Mouse (Mus musculus) intestine, postnatal 0 days (tissue): ENCODE measurements around the gene Clic3. TPM values are rescaled to one million over a fixed set of nuclear protein-coding genes. Genes with fewer than 3 reads are reported as not detected.

Experiments
- ATAC-seq: fragments of 200-750 bp; cut with Nextera tagmentation; 2 replicates; pipeline ENCODE4 v1.8.0; 2017; ENCODE audit warnings: mild to moderate bottlenecking, moderate TSS enrichment, moderate library complexity
- H3K27ac ChIP-seq: fragments of 300-500 bp; sonication (generic); 2 replicates; pipeline ENCODE4 v1.5.1; 2014; ENCODE audit warnings: mild to moderate bottlenecking, low read depth, low read length, moderate library complexity
- H3K27me3 ChIP-seq: fragments of 300-500 bp; sonication (generic); replicated peaks from 2 replicates; pipeline ENCODE4 v1.6.1; 2014; ENCODE audit warnings: low read length, mixed read lengths; ENCODE audit not compliant: control insufficient read depth, insufficient read depth
- H3K36me3 ChIP-seq: fragments of 300-500 bp; sonication (generic); 2 replicates; pipeline ENCODE4 v1.6.1; 2014; ENCODE audit warnings: mild to moderate bottlenecking, moderate library complexity; ENCODE audit not compliant: control insufficient read depth, insufficient read depth
- H3K4me1 ChIP-seq: fragments of 300-500 bp; sonication (generic); replicated peaks from 2 replicates; pipeline ENCODE4 v1.6.1; 2014; ENCODE audit warnings: antibody characterized with exemption, low read length, mixed read lengths; ENCODE audit not compliant: control insufficient read depth, insufficient read depth
- H3K4me2 ChIP-seq: fragments of 300-500 bp; sonication (generic); replicated peaks from 2 replicates; pipeline ENCODE4 v1.6.1; 2014; ENCODE audit warnings: low read depth, mild to moderate bottlenecking, moderate library complexity
- H3K4me3 ChIP-seq: fragments of 300-500 bp; sonication (generic); 2 replicates; pipeline ENCODE4 v1.5.1; 2014; ENCODE audit warnings: low read depth, low read length
- H3K9ac ChIP-seq: fragments of 300-500 bp; sonication (generic); 2 replicates; pipeline ENCODE4 v1.6.1; 2014; ENCODE audit warnings: mild to moderate bottlenecking, low read depth, low read length
- H3K9me3 ChIP-seq: fragments of 300-500 bp; sonication (generic); 2 replicates; pipeline ENCODE4 v1.6.1; 2016; ENCODE audit warnings: mixed run types; ENCODE audit not compliant: control insufficient read depth
- CTCF ChIP-seq: sonication (generic); IDR thresholded peaks from 2 replicates; pipeline ENCODE4 v1.5.1; 2016; ENCODE audit warnings: low read depth, mild to moderate bottlenecking, control low read depth, antibody characterized with exemption, moderate library complexity
- WGBS: fragments of 180-500 bp; shearing (Covaris S2); extraction: QIAGEN DNeasy Blood & Tissue Kit; methylation state at CpG from one replicate; pipeline ENCODE4 v1.1.7; 2014; 5-methylcytosine and 5-hydroxymethylcytosine counted together
- polyA plus RNA-seq: library from polyadenylated mRNA; unstranded; fragments of >200 nt; fragmentation: Nextera tagmentation; extraction: Ambion mirVana; gene quantifications from 2 replicates; pipeline ENCODE4 v1.2.1, GENCODE M21; 2015

The Clic3 gene
- polyA plus RNA-seq, 1 experiment from 2014 or later: 2.8 TPM

DNA sequence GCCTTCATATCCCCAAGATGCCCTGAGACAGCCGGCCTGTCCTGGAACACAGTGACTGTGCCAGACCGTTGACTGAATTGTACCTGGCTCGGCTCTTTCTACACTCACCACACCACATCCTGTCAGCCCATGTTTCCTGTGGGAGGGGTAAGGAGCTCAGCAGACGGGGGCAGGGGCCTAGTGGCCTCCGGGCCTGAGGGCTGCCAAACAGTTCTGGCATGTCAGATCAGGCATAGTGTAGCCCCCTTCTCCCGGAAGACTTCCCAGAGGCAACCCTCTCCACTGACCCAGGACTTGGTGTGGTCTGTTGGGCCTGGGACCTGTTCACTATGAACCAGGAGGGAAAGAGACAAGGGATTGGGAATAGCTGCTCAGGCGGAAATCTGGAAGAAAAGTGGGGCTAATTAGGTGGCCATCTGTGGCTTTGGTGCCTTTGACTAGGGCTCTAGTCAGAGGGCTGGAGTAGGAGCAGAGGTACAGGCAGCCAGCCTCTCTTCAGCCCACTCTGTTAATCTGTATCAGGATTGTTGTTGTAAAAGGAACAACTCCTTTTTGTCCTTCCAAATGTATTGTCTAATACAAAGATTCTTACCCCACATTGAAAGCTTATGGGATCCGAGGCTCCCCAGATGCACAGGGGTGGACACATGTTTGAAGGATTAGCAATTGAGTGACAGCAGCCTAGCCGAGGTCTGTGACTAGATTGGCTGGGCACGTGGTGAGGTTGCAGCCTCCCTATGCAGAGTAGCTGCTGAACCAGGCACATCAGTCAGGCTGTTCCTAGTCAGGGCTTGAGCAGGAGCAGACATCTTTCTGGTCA, 9.4 kb downstream of the Clic3 start:
- H3K4me3 ChIP-seq: no peak overlapping the region
- 62% methylated on average over 10 of the region's 10 CpGs for WGBS
- no peaks in the 10 kb centered on the region for H3K9me3 ChIP-seq
- no peaks in the 10 kb centered on the region for H3K36me3 ChIP-seq
- no peak for TF ChIP-seq CTCF
- H3K9ac ChIP-seq: 0 out of 2 replicates have a peak overlapping the region, but pooled peaks have one; percentile 11
- H3K27ac ChIP-seq: no peak overlapping the region
- no peak overlapping the region for H3K4me2 ChIP-seq
- peaks cover 9% of the 10 kb centered on the region; the same call in 1 of the 2 replicates for H3K4me1 ChIP-seq
- no peak for ATAC-seq
- H3K27me3 ChIP-seq: no peaks in the 10 kb centered on the region

DNA sequence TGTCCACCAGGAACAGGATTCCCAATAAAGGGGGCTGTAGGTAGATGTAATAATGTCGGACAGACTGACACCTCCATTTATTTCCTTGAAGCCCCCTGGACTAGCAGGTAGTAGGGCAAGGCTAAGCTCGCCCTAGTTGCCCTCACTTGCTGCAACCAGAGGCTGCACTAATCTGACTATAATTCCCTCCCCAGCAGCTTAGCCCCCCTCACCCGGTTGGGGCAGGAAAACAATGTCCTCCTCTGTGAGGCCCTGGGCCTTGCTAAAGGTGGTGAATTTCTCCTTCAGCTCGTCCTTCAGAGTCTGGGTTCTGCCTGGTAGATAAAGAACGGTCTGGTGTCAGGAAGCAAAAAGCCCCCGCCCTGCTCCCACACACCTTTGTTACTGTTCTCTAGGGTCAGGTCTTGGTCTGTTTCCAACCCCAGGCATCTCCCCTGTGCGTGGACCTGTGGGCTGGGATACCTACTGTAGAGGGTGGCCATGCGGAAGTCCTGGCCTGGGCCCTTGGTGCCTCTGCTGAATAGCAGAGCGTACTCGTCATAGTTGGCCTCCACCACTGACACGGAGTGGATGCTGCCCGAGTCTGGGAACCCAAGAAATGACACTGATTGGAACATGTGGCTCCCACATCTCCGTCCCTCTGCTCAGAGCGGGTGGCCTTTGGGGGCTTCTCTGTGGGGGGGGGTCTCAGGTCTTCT, 11.1 kb downstream of the Clic3 start:
- no peak overlapping the region for H3K4me2 ChIP-seq
- no peak for ATAC-seq
- 69% methylated on average over 14 of the region's 14 CpGs for WGBS
- no peaks in the 10 kb centered on the region for H3K9me3 ChIP-seq
- no peak for TF ChIP-seq CTCF
- H3K9ac ChIP-seq: no peak overlapping the region
- no peaks in the 10 kb centered on the region for H3K36me3 ChIP-seq
- 0 out of 2 replicates have a peak, but pooled peaks cover 3% of the 10 kb centered on the region for H3K4me1 ChIP-seq
- H3K27ac ChIP-seq: no peak overlapping the region
- H3K27me3 ChIP-seq: no peaks in the 10 kb centered on the region
- H3K4me3 ChIP-seq: no peak overlapping the region

DNA sequence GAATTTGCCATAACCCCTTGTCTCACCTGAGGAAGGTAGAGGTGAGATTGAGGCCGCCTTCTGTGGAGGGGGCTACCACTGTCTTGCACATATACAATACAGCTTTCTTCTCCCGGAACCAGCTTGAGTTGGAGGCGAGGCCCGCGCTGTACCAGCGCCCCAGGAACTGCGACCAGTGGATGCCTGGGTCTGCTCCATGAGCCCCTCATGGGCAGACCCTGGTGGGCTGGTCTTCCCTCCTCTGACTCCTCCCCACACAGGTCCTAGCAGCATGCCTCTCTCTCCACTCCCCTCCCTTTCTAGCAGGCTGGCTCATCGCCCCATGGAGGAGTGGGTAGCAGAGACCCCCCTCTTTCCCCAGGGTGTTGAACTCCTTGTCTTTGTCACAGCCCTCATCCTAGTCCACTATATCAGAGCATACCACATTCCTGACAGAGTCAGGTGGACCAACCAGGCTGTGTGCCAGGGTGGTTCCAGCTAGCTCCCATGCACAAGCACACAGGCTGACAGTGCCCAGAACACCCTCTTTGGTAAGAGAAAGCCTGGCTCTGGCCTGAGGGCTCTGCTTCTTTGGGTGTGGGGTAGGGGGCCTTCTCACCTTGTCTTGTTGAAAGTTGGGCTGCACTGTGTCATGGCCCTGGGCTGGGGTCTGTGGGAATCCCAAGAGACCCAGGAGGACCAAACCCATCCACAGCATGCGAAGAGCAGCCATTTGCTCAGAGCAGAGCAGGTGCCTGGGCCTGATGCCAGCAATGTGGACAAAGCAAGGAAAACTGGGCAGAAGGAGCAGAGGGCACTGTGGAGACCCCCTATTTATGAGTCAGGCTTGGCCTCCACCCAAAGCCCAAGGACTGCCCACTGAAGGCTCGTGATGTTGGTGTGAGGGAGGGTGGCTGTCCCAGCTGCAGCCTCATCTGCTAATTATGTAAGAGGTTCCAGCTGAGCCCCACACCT, 12.6 kb downstream of the Clic3 start:
- no peak for TF ChIP-seq CTCF
- 76% methylated on average over 10 of the region's 10 CpGs for WGBS
- Histone ChIP-seq H3K4me1 (0 out of 2 replicates have a peak, but pooled peaks cover 3% of the 10 kb centered on the region), H3K27me3 (no peaks in the 10 kb centered on the region), H3K4me2 (no peak overlapping the region), H3K27ac (no peak overlapping the region), H3K9me3 (no peaks in the 10 kb centered on the region), H3K4me3 (no peak overlapping the region), H3K36me3 (no peaks in the 10 kb centered on the region), H3K9ac (no peak overlapping the region)
- no peak for ATAC-seq

DNA sequence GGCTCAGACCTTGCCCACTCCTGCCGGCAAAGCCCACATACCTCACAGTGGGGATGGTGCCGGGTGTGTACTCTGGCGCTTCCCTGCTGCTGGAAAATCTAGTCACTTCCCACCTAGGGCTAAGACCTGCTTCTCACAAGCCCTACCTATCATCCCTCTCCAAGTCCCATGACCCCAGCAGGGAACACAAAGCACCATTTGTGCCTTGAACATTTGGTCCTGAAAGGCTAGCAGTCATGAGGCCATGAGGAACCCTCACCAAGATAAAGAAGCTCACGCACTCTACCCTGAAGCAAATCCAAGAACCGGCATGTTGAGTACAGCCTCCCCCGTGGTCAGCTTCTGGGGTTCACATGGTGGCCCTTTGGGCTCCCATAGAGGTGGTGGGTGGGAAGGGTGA, 13.3 kb downstream of the Clic3 start, which contains the start of gene Ptgds:
Gene Ptgds (minus strand): TSS at position 78 of the 400 bp plus-strand sequence.
- Histone ChIP-seq H3K27me3 (no peaks in the 10 kb centered on the region), H3K36me3 (no peaks in the 10 kb centered on the region), H3K4me3 (no peak within 1 kb of the TSS), H3K4me1 (0 out of 2 replicates have a peak, but pooled peaks cover 3% of the 10 kb centered on the region), H3K4me2 (no peak within 1 kb of the TSS), H3K27ac (no peak within 1 kb of the TSS), H3K9me3 (no peaks in the 10 kb centered on the region), H3K9ac (no peak within 1 kb of the TSS)
- no peak for TF ChIP-seq CTCF
- WGBS: 63% methylated on average over 6 of the region's 6 CpGs
- ATAC-seq: no peak

DNA sequence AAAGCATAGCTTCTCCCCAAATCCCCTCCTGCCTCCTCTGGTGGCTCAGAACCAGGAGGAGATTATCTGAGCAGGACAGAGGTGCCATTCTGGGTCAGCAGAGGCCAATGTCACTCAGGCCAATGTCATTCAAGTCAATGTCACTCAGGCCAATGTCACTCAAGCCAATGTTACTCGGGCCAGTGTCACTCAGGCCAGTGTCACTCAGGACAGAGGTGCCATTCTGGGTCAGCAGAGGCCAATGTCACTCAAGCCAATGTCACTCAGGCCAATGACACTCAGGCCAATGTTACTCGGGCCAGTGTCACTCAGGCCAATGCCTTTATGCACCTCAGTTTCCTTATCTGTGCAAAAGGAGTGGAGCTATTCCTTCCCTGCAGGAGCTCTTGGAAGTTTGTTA, 15.9 kb downstream of the Clic3 start:
- 0 out of 2 replicates have a peak, but pooled peaks cover 3% of the 10 kb centered on the region for H3K4me1 ChIP-seq
- no peaks in the 10 kb centered on the region for H3K27me3 ChIP-seq
- no peaks in the 10 kb centered on the region for H3K9me3 ChIP-seq
- TF ChIP-seq CTCF: no peak
- no peak for ATAC-seq
- no peak overlapping the region for H3K4me3 ChIP-seq
- no peaks in the 10 kb centered on the region for H3K36me3 ChIP-seq
- H3K4me2 ChIP-seq: no peak overlapping the region
- no peak overlapping the region for H3K27ac ChIP-seq
- 78% methylated on average over 2 of the region's 2 CpGs for WGBS
- H3K9ac ChIP-seq: no peak overlapping the region
